Mouse (Mus musculus): Measurements from ENCODE around the gene Cct8l1. TPM values are rescaled to one million over a fixed set of nuclear protein-coding genes. Genes with fewer than 3 reads are reported as not detected.

Gene Cct8l1
- polyA plus RNA-seq, 1 experiment, result not detected

- Histone ChIP-seq H3K79me2 (ENCODE audit: control insufficient read depth, insufficient read depth) (no peaks in the 10 kb centered on the region), H3K4me2 (ENCODE audit: low read depth) (no peak overlapping the region), H3K4me3 (no peak overlapping the region), H3K27me3 (ENCODE audit: control insufficient read depth, insufficient read depth, insufficient read length) (no peaks in the 10 kb centered on the region), H3K36me3 (ENCODE audit: control insufficient read depth, insufficient read depth) (no peaks in the 10 kb centered on the region), H3ac (ENCODE audit: control insufficient read depth, insufficient read length) (no peak overlapping the region)
- no peak for TF ChIP-seq MYOD1 (IDR thresholded peaks at IDR 0.05; ENCODE audit: control insufficient read depth in 1 of 3, insufficient read length in 2 of 3, low read depth in 2 of 3)
- no peak for TF ChIP-seq SRF (IDR thresholded peaks at IDR 0.05; ENCODE audit: control insufficient read depth, insufficient read length, low read depth)
- TF ChIP-seq USF1 (IDR thresholded peaks at IDR 0.05; ENCODE audit: low read depth), result no peak
- no peak for TF ChIP-seq TCF12 (IDR thresholded peaks at IDR 0.05; ENCODE audit: insufficient read depth, poor library complexity, severe bottlenecking)
- TF ChIP-seq CEBPB (IDR thresholded peaks at IDR 0.05; ENCODE audit: insufficient read depth, poor library complexity, severe bottlenecking), result no peak
- no peak for TF ChIP-seq POLR2A (IDR thresholded peaks at IDR 0.05; ENCODE audit: insufficient read length, low read depth)
- no peak for TF ChIP-seq MYOG (IDR thresholded peaks at IDR 0.05; ENCODE audit: control insufficient read depth in 1 of 3, insufficient read depth in 1 of 3, insufficient read length in 2 of 3, low read depth in 2 of 3)
- no peak for TF ChIP-seq TCF3 (IDR thresholded peaks at IDR 0.05; ENCODE audit: insufficient read length, low read depth)
- TF ChIP-seq MAX (IDR thresholded peaks at IDR 0.05; ENCODE audit: low read depth), result no peak
- TF ChIP-seq E2F4 (IDR thresholded peaks at IDR 0.05; ENCODE audit: insufficient read depth), result no peak
- TF ChIP-seq REST (IDR thresholded peaks at IDR 0.05; ENCODE audit: insufficient read depth, insufficient read length), result no peak
- TF ChIP-seq POLR2AphosphoS2 (IDR thresholded peaks at IDR 0.05; ENCODE audit: insufficient read length, low read depth), result no peak
Measured at GRCm38 (mm10) chr5:25533298-25533697, 17.4 kb downstream of the Cct8l1 start.

- Histone ChIP-seq H3ac (ENCODE audit: control insufficient read depth, insufficient read length) (no peak overlapping the region), H3K79me2 (ENCODE audit: control insufficient read depth, insufficient read depth) (no peaks in the 10 kb centered on the region), H3K4me3 (no peak overlapping the region), H3K36me3 (ENCODE audit: control insufficient read depth, insufficient read depth) (no peaks in the 10 kb centered on the region), H3K27me3 (ENCODE audit: control insufficient read depth, insufficient read depth, insufficient read length) (no peaks in the 10 kb centered on the region), H3K4me2 (ENCODE audit: low read depth) (no peak overlapping the region)
- TF ChIP-seq TCF12 (IDR thresholded peaks at IDR 0.05; ENCODE audit: insufficient read depth, poor library complexity, severe bottlenecking), result no peak
- no peak for TF ChIP-seq POLR2A (IDR thresholded peaks at IDR 0.05; ENCODE audit: insufficient read length, low read depth)
- TF ChIP-seq TCF3 (IDR thresholded peaks at IDR 0.05; ENCODE audit: insufficient read length, low read depth), result no peak
- no peak for TF ChIP-seq USF1 (IDR thresholded peaks at IDR 0.05; ENCODE audit: low read depth)
- no peak for TF ChIP-seq MYOG (IDR thresholded peaks at IDR 0.05; ENCODE audit: control insufficient read depth in 1 of 3, insufficient read depth in 1 of 3, insufficient read length in 2 of 3, low read depth in 2 of 3)
- no peak for TF ChIP-seq REST (IDR thresholded peaks at IDR 0.05; ENCODE audit: insufficient read depth, insufficient read length)
- no peak for TF ChIP-seq MYOD1 (IDR thresholded peaks at IDR 0.05; ENCODE audit: control insufficient read depth in 1 of 3, insufficient read length in 2 of 3, low read depth in 2 of 3)
- TF ChIP-seq POLR2AphosphoS2 (IDR thresholded peaks at IDR 0.05; ENCODE audit: insufficient read length, low read depth), result no peak
- TF ChIP-seq MAX (IDR thresholded peaks at IDR 0.05; ENCODE audit: low read depth), result no peak
- TF ChIP-seq CEBPB (IDR thresholded peaks at IDR 0.05; ENCODE audit: insufficient read depth, poor library complexity, severe bottlenecking), result no peak
- TF ChIP-seq E2F4 (IDR thresholded peaks at IDR 0.05; ENCODE audit: insufficient read depth), result no peak
- TF ChIP-seq SRF (IDR thresholded peaks at IDR 0.05; ENCODE audit: control insufficient read depth, insufficient read length, low read depth), result no peak
Measured at GRCm38 (mm10) chr5:25535566-25535965, 19.7 kb downstream of the Cct8l1 start.

GRCm38 (mm10) chr5:25536451-25536850, 20.6 kb downstream of the Cct8l1 start:
- Histone ChIP-seq H3K4me2 (ENCODE audit: low read depth) (no peak overlapping the region), H3K4me3 (no peak overlapping the region), H3ac (ENCODE audit: control insufficient read depth, insufficient read length) (no peak overlapping the region), H3K36me3 (ENCODE audit: control insufficient read depth, insufficient read depth) (no peaks in the 10 kb centered on the region), H3K27me3 (ENCODE audit: control insufficient read depth, insufficient read depth, insufficient read length) (no peaks in the 10 kb centered on the region), H3K79me2 (ENCODE audit: control insufficient read depth, insufficient read depth) (no peaks in the 10 kb centered on the region)
- TF ChIP-seq MYOG (IDR thresholded peaks at IDR 0.05; ENCODE audit: control insufficient read depth in 1 of 3, insufficient read depth in 1 of 3, insufficient read length in 2 of 3, low read depth in 2 of 3), result no peak
- no peak for TF ChIP-seq TCF3 (IDR thresholded peaks at IDR 0.05; ENCODE audit: insufficient read length, low read depth)
- TF ChIP-seq MAX (IDR thresholded peaks at IDR 0.05; ENCODE audit: low read depth), result no peak
- TF ChIP-seq POLR2AphosphoS2 (IDR thresholded peaks at IDR 0.05; ENCODE audit: insufficient read length, low read depth), result no peak
- TF ChIP-seq SRF (IDR thresholded peaks at IDR 0.05; ENCODE audit: control insufficient read depth, insufficient read length, low read depth), result no peak
- TF ChIP-seq REST (IDR thresholded peaks at IDR 0.05; ENCODE audit: insufficient read depth, insufficient read length), result no peak
- TF ChIP-seq MYOD1 (IDR thresholded peaks at IDR 0.05; ENCODE audit: control insufficient read depth in 1 of 3, insufficient read length in 2 of 3, low read depth in 2 of 3), result no peak
- no peak for TF ChIP-seq USF1 (IDR thresholded peaks at IDR 0.05; ENCODE audit: low read depth)
- no peak for TF ChIP-seq E2F4 (IDR thresholded peaks at IDR 0.05; ENCODE audit: insufficient read depth)
- TF ChIP-seq TCF12 (IDR thresholded peaks at IDR 0.05; ENCODE audit: insufficient read depth, poor library complexity, severe bottlenecking), result no peak
- TF ChIP-seq CEBPB (IDR thresholded peaks at IDR 0.05; ENCODE audit: insufficient read depth, poor library complexity, severe bottlenecking), result no peak
- TF ChIP-seq POLR2A (IDR thresholded peaks at IDR 0.05; ENCODE audit: insufficient read length, low read depth), result no peak

- H3ac ChIP-seq (ENCODE audit: control insufficient read depth, insufficient read length), result no peak overlapping the region
- H3K79me2 ChIP-seq (ENCODE audit: control insufficient read depth, insufficient read depth), result no peaks in the 10 kb centered on the region
- no peak overlapping the region for H3K4me2 ChIP-seq (ENCODE audit: low read depth)
- H3K27me3 ChIP-seq (ENCODE audit: control insufficient read depth, insufficient read depth, insufficient read length), result no peaks in the 10 kb centered on the region
- TF ChIP-seq POLR2AphosphoS2 (IDR thresholded peaks at IDR 0.05; ENCODE audit: insufficient read length, low read depth) (no peak), MYOD1 (IDR thresholded peaks at IDR 0.05; ENCODE audit: control insufficient read depth in 1 of 3, insufficient read length in 2 of 3, low read depth in 2 of 3) (no peak), TCF12 (IDR thresholded peaks at IDR 0.05; ENCODE audit: insufficient read depth, poor library complexity, severe bottlenecking) (no peak), TCF3 (IDR thresholded peaks at IDR 0.05; ENCODE audit: insufficient read length, low read depth) (no peak), SRF (IDR thresholded peaks at IDR 0.05; ENCODE audit: control insufficient read depth, insufficient read length, low read depth) (no peak), MYOG (IDR thresholded peaks at IDR 0.05; ENCODE audit: control insufficient read depth in 1 of 3, insufficient read depth in 1 of 3, insufficient read length in 2 of 3, low read depth in 2 of 3) (no peak), MAX (IDR thresholded peaks at IDR 0.05; ENCODE audit: low read depth) (no peak), USF1 (IDR thresholded peaks at IDR 0.05; ENCODE audit: low read depth) (no peak), CEBPB (IDR thresholded peaks at IDR 0.05; ENCODE audit: insufficient read depth, poor library complexity, severe bottlenecking) (no peak), POLR2A (IDR thresholded peaks at IDR 0.05; ENCODE audit: insufficient read length, low read depth) (no peak), REST (IDR thresholded peaks at IDR 0.05; ENCODE audit: insufficient read depth, insufficient read length) (no peak), E2F4 (IDR thresholded peaks at IDR 0.05; ENCODE audit: insufficient read depth) (no peak)
- no peaks in the 10 kb centered on the region for H3K36me3 ChIP-seq (ENCODE audit: control insufficient read depth, insufficient read depth)
- no peak overlapping the region for H3K4me3 ChIP-seq
Measured at GRCm38 (mm10) chr5:25536921-25537409, 21.1 kb downstream of the Cct8l1 start.
